Comparison of ENCODE assay signal across 21 mouse cellular contexts in the genomic region with DNA sequence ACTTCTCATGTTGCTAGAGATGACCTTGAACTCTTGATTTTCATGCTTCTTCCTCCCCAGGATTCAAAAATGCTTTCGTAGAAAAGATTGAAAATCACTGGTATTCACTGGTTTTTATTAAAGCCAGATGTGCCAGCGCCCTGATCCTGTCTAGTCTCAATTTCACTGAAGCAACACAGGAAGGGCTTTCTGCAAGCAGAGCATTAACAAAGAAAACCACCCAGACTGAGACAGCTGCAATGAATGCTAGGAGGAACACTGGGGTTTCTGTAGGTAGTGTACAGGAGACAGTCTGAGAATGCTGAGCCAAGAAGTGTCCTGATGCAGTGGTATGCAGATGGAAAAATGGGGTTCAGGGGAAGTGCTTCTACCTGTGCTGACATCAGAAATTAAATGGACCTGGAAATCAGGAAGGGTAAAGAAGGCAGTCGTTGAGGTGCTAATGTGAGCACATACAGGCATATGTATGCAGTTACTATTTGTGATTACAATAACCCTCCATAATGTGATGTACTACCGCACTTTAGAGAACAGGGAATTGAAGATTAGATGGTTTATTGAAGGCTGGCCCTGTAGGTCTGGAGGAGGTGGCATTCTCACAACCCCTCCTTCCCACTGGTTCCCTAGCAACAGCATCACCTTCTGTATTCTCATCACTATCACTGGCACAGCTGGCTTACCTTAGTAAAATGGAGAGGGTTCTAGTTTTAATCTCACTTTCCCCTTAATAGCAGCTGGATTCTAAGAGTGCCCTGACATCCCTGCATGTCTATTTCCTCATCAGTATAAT.
DNase-seq lines count a peak whose midpoint lies in the region; ATAC-seq lines count a peak whose summit lies in the region.
"Had no signal": no experiment of that assay in that cellular context is flagged by ENCODE, and none has a peak within 500 bp of the region (broad histone marks: within the 10 kb centered on the region; RNA-seq: fewer than 3 reads in every experiment).

No protein-coding gene starts in this region.

- no peaks in the 10 kb centered on the region for H3K9me3 ChIP-seq in hindbrain, embryonic 10.5 days
- H3K9me3 ChIP-seq in hindbrain, embryonic 12.5 days (replicated peaks): no peaks in the 10 kb centered on the region
- H3K9me3 ChIP-seq in neural tube, embryonic 11.5 days (ENCODE audit: control insufficient read depth, low read length): no peaks in the 10 kb centered on the region
- no peaks in the 10 kb centered on the region for H3K9me3 ChIP-seq in embryonic facial prominence, embryonic 14.5 days (ENCODE audit: control insufficient read depth, low read length)
- H3K9me3 ChIP-seq: heart, embryonic 10.5 days; liver, embryonic 13.5 days had no signal

- H3K4me2 ChIP-seq in hindbrain, embryonic 12.5 days (replicated peaks): no peak overlapping the region
- no peak overlapping the region for H3K4me2 ChIP-seq in neural tube, embryonic 11.5 days (ENCODE audit: low read depth)
- H3K4me2 ChIP-seq in embryonic facial prominence, embryonic 14.5 days (ENCODE audit: low read depth, low read length): no peak overlapping the region
- H3K4me2 ChIP-seq: liver, embryonic 13.5 days had no signal

- no peak overlapping the region for H3K27ac ChIP-seq in hindbrain, embryonic 10.5 days
- no peak overlapping the region for H3K27ac ChIP-seq in hindbrain, embryonic 12.5 days
- no peak overlapping the region for H3K27ac ChIP-seq in neural tube, embryonic 11.5 days (ENCODE audit: low read depth, low read length)
- no peak overlapping the region for H3K27ac ChIP-seq in embryonic facial prominence, embryonic 14.5 days (replicated peaks; ENCODE audit: low read depth, low read length)
- H3K27ac ChIP-seq: gastrocnemius, adult 2 months; heart, embryonic 10.5 days; liver, embryonic 13.5 days had no signal

- no peak overlapping the region for H3K4me3 ChIP-seq in hindbrain, embryonic 10.5 days
- H3K4me3 ChIP-seq in hindbrain, embryonic 12.5 days: no peak overlapping the region
- H3K4me3 ChIP-seq in neural tube, embryonic 11.5 days (ENCODE audit: low read depth, low read length): no peak overlapping the region
- H3K4me3 ChIP-seq in embryonic facial prominence, embryonic 14.5 days (ENCODE audit: low read depth, low read length): no peak overlapping the region
- H3K4me3 ChIP-seq: gastrocnemius, adult 2 months; heart, embryonic 10.5 days; liver, embryonic 13.5 days; myocyte had no signal

- WGBS in hindbrain, embryonic 10.5 days: 74% methylated on average over 4 of the region's 4 CpGs
- WGBS in hindbrain, embryonic 12.5 days: 69% methylated on average over 4 of the region's 4 CpGs
- WGBS in neural tube, embryonic 11.5 days: 69% methylated on average over 4 of the region's 4 CpGs
- 35% methylated on average over 4 of the region's 4 CpGs for WGBS in embryonic facial prominence, embryonic 14.5 days

- H3K27me3 ChIP-seq in hindbrain, embryonic 10.5 days (ENCODE audit: insufficient read depth, poor library complexity, severe bottlenecking): no peaks in the 10 kb centered on the region
- no peaks in the 10 kb centered on the region for H3K27me3 ChIP-seq in hindbrain, embryonic 12.5 days
- H3K27me3 ChIP-seq in neural tube, embryonic 11.5 days (ENCODE audit: control insufficient read depth, insufficient read depth, low read length): no peaks in the 10 kb centered on the region
- H3K27me3 ChIP-seq in embryonic facial prominence, embryonic 14.5 days (replicated peaks; ENCODE audit: control insufficient read depth, insufficient read depth, low read length): no peaks in the 10 kb centered on the region
- H3K27me3 ChIP-seq: liver, embryonic 13.5 days had no signal

- no peaks in the 10 kb centered on the region for H3K36me3 ChIP-seq in hindbrain, embryonic 10.5 days
- no peaks in the 10 kb centered on the region for H3K36me3 ChIP-seq in hindbrain, embryonic 12.5 days
- H3K36me3 ChIP-seq in neural tube, embryonic 11.5 days (ENCODE audit: control insufficient read depth, insufficient read depth, low read length): no peaks in the 10 kb centered on the region
- no peaks in the 10 kb centered on the region for H3K36me3 ChIP-seq in embryonic facial prominence, embryonic 14.5 days (ENCODE audit: control insufficient read depth, insufficient read depth, low read length)
- H3K36me3 ChIP-seq: heart, embryonic 10.5 days; liver, embryonic 13.5 days had no signal

- no peak overlapping the region for H3K9ac ChIP-seq in hindbrain, embryonic 12.5 days
- no peak overlapping the region for H3K9ac ChIP-seq in neural tube, embryonic 11.5 days (ENCODE audit: low read length)
- no peak overlapping the region for H3K9ac ChIP-seq in embryonic facial prominence, embryonic 14.5 days (ENCODE audit: low read depth, low read length)
- H3K9ac ChIP-seq: liver, embryonic 13.5 days had no signal

- no peak for ATAC-seq in hindbrain, embryonic 12.5 days (ENCODE audit: low FRiP score)
- no peak for ATAC-seq in neural tube, embryonic 11.5 days (ENCODE audit: insufficient read depth, low FRiP score, low TSS enrichment)
- 0 out of 2 replicates have a peak, but pooled peaks have one; percentile 15 for ATAC-seq in embryonic facial prominence, embryonic 14.5 days (ENCODE audit: low read depth)
- ATAC-seq: midbrain, embryonic 16.5 days had no signal

- DNase-seq in hindbrain, embryonic 10.5 days (ENCODE audit: low spot score): peak; percentile 14
- peak; percentile 25 for DNase-seq in neural tube, embryonic 11.5 days (ENCODE audit: low spot score)
- no peak for DNase-seq in neural tube, embryonic 10.5 days (ENCODE audit: extremely low spot score, low spot score)
- peak; percentile 62 for DNase-seq in embryonic facial prominence, embryonic 14.5 days (ENCODE audit: low spot score)
- DNase-seq in kidney, adult 18-20 months: no peak
- DNase-seq in spleen, adult 12 weeks (ENCODE audit: low spot score): no peak
- DNase-seq: adrenal gland, postnatal 25 days; cerebellum, adult 9-10 months; gastrocnemius, adult 2 months; kidney, adult 8-10 months; kidney, postnatal 10 days; liver, embryonic 13.5 days; lung, adult 2 months; lung, postnatal 14 days; right cerebral cortex, postnatal 14 days; spleen, adult 18-20 months; thymus, postnatal 14 days had no signal

- no peaks in the 10 kb centered on the region for H3K4me1 ChIP-seq in hindbrain, embryonic 10.5 days (replicated peaks)
- no peaks in the 10 kb centered on the region for H3K4me1 ChIP-seq in hindbrain, embryonic 12.5 days
- H3K4me1 ChIP-seq in neural tube, embryonic 11.5 days (ENCODE audit: control insufficient read depth, insufficient read depth, low read length): no peaks in the 10 kb centered on the region
- no peaks in the 10 kb centered on the region for H3K4me1 ChIP-seq in embryonic facial prominence, embryonic 14.5 days (ENCODE audit: control insufficient read depth, insufficient read depth, low read length)
- H3K4me1 ChIP-seq: heart, embryonic 10.5 days had no signal

Comparison
In these comparisons a context has a peak if more than half of its experiments do, and no peak if none do; other contexts are left out.
1. DNase-seq: peak in hindbrain, embryonic 10.5 days (single experiment), neural tube, embryonic 11.5 days (single experiment) and embryonic facial prominence, embryonic 14.5 days (single experiment); none in neural tube, embryonic 10.5 days (single experiment), kidney, adult 18-20 months (single experiment) and spleen, adult 12 weeks (single experiment).